Mouse (Mus musculus): ENCODE measurements around the gene Ly6g5b. TPM values are rescaled to one million over a fixed set of nuclear protein-coding genes. Genes with fewer than 3 reads are reported as not detected.

Gene Ly6g5b
- polyA plus RNA-seq, 1 experiment, result 0.28 TPM

DNA sequence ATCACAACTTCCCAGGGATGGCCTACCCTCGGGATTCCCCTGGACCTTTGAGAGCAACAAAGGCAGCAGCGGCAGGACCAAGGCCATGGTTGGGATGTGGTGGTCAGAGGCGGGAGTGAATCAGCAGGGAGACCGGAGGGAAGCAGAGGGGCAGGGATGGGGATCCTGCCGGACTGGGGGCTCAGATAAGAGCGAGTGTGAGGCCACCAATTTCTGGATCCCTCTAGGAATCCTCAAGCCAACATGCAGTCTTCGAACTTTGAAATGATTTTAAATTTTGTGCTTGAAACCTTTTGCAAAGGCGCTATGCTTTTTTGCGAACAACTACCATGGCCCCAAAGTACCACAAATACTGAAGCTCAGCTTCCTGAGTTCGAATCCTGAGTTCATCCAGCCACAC is 49.1 kb downstream of the Ly6g5b start, which contains the start of gene Mpig6b:
Gene Mpig6b (minus strand): TSS at position 101 of the 400 bp plus-strand sequence.
- Histone ChIP-seq H3K27me3 (ENCODE audit: control insufficient read depth, insufficient read depth, insufficient read length) (peaks cover 3% of the 10 kb centered on the region), H3ac (ENCODE audit: control insufficient read depth, insufficient read length, low read depth) (no peak within 1 kb of the TSS), H3K4me3 (ENCODE audit: insufficient read depth, poor library complexity, severe bottlenecking) (no peak within 1 kb of the TSS), H3K79me3 (ENCODE audit: low read depth) (no peaks in the 10 kb centered on the region), H3K36me3 (ENCODE audit: control insufficient read depth, insufficient read depth) (peaks cover 7% of the 10 kb centered on the region), H3K79me2 (ENCODE audit: control insufficient read depth, insufficient read depth) (no peaks in the 10 kb centered on the region)
- TF ChIP-seq USF1 (IDR thresholded peaks at IDR 0.05; ENCODE audit: low read depth) (no peak), MYOG (IDR thresholded peaks at IDR 0.05; ENCODE audit: control insufficient read depth, extremely low read depth, insufficient read length) (no peak), MAX (IDR thresholded peaks at IDR 0.05) (no peak), MYOD1 (IDR thresholded peaks at IDR 0.05; ENCODE audit: control insufficient read depth, insufficient read length, low read depth) (no peak), CEBPB (IDR thresholded peaks at IDR 0.05; ENCODE audit: low read depth) (no peak), FOSL1 (IDR thresholded peaks at IDR 0.05; ENCODE audit: insufficient read depth, low read length, poor library complexity, severe bottlenecking) (no peak), CTCF (IDR thresholded peaks at IDR 0.05; ENCODE audit: control insufficient read depth, insufficient read depth, insufficient read length) (no peak)

DNA sequence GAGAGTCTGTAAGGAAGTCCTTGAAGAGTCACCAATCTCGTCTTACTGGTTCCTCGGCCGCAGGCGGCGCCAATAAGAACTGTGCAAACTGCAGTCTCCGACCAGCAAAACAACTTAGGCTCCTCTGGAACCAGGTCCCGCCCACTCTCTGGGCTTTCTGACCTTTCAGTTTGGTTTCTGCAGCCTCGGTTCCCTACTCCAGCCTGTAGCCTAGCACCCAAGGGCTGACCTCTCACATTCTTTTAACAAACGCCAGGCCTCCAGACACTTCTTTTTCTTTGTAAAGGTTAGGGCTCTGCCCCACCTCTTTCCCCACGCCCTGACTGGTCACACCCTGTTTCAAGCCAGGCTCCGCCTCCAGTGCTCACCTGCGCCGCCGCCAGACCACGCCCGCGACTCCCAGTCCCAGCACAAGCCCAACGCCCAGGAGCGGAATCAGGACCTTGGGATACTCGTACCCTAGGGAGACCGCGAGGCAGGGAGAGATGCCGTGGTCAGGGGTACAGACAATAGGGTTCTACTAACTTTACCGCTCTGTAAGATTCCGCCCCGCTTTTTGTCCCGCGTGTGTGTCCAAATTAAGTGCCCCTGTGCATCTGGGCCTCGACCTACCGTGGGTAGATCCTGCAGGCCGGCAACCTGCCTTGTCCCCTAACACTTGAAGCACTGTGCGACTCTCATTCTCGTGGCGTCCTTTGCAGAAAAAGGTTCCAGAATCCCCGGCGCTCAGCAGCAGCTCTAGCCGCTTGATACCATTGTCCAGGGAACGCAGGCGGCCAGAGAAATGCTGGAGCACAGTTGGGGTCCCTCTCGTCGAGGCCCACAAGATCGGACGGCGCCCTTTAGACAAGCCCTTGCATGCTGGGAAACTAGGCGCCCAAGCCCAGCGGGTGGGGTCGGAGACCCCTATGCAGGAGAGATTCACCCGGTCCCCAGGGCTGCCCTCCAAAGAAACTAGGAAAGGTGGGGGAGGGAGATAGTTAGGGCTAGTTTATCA is 50.0 kb downstream of the Ly6g5b start, which contains the start of gene Ly6g6c:
Gene Ly6g6c (plus strand): TSS at position 438 of the 997 bp plus-strand sequence.
- peaks cover 16% of the 10 kb centered on the region for H3K36me3 ChIP-seq (ENCODE audit: control insufficient read depth, insufficient read depth)
- H3K4me3 ChIP-seq (ENCODE audit: insufficient read depth, poor library complexity, severe bottlenecking), result no peak within 1 kb of the TSS
- H3K79me3 ChIP-seq (ENCODE audit: low read depth), result no peaks in the 10 kb centered on the region
- H3K27me3 ChIP-seq (ENCODE audit: control insufficient read depth, insufficient read depth, insufficient read length), result no peaks in the 10 kb centered on the region
- no peaks in the 10 kb centered on the region for H3K79me2 ChIP-seq (ENCODE audit: control insufficient read depth, insufficient read depth)
- no peak for TF ChIP-seq USF1 (IDR thresholded peaks at IDR 0.05; ENCODE audit: low read depth)
- TF ChIP-seq MAX (IDR thresholded peaks at IDR 0.05), result no peak
- no peak for TF ChIP-seq MYOG (IDR thresholded peaks at IDR 0.05; ENCODE audit: control insufficient read depth, extremely low read depth, insufficient read length)
- no peak for TF ChIP-seq CTCF (IDR thresholded peaks at IDR 0.05; ENCODE audit: control insufficient read depth, insufficient read depth, insufficient read length)
- no peak for TF ChIP-seq FOSL1 (IDR thresholded peaks at IDR 0.05; ENCODE audit: insufficient read depth, low read length, poor library complexity, severe bottlenecking)
- no peak for TF ChIP-seq MYOD1 (IDR thresholded peaks at IDR 0.05; ENCODE audit: control insufficient read depth, insufficient read length, low read depth)
- TF ChIP-seq CEBPB (IDR thresholded peaks at IDR 0.05; ENCODE audit: low read depth), result no peak
- H3ac ChIP-seq (ENCODE audit: control insufficient read depth, insufficient read length, low read depth), result no peak within 1 kb of the TSS

DNA sequence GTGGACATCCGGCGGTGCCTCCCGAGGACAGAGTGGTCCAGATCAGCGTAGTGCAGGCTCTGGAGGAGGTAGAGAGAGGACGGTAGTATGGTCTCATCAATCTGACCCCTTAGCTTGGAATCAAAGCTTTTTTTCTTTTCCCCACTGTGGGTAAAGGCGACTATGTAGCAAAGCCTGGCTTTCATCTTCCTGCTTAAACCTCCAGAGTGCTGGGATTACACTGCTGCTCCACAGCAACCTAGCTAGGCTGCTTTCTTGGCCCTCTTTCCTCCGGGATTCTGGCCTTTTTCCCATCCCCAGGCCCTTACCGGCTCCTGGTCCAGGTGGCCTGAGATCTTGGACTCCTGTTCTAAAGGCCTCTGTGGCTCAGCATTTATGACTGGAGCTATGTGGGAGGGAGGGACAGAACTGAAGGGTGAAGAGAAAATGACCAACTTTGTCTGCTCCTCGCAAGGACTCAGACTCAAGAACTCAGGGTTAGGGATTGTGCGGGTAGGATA is 50.8 kb downstream of the Ly6g5b start:
- H3K27me3 ChIP-seq (ENCODE audit: control insufficient read depth, insufficient read depth, insufficient read length), result no peaks in the 10 kb centered on the region

More for the DNA sequence above, 50.8 kb downstream of the Ly6g5b start:
- Histone ChIP-seq H3K79me2 (ENCODE audit: control insufficient read depth, insufficient read depth) (no peaks in the 10 kb centered on the region), H3K4me3 (ENCODE audit: insufficient read depth, poor library complexity, severe bottlenecking) (no peak overlapping the region), H3ac (ENCODE audit: control insufficient read depth, insufficient read length, low read depth) (no peak overlapping the region), H3K36me3 (ENCODE audit: control insufficient read depth, insufficient read depth) (peaks cover 17% of the 10 kb centered on the region), H3K79me3 (ENCODE audit: low read depth) (no peaks in the 10 kb centered on the region)
- TF ChIP-seq USF1 (IDR thresholded peaks at IDR 0.05; ENCODE audit: low read depth), result no peak
- TF ChIP-seq MAX (IDR thresholded peaks at IDR 0.05), result no peak
- TF ChIP-seq MYOG (IDR thresholded peaks at IDR 0.05; ENCODE audit: control insufficient read depth, extremely low read depth, insufficient read length), result no peak
- TF ChIP-seq CTCF (IDR thresholded peaks at IDR 0.05; ENCODE audit: control insufficient read depth, insufficient read depth, insufficient read length), result no peak
- TF ChIP-seq MYOD1 (IDR thresholded peaks at IDR 0.05; ENCODE audit: control insufficient read depth, insufficient read length, low read depth), result no peak
- no peak for TF ChIP-seq FOSL1 (IDR thresholded peaks at IDR 0.05; ENCODE audit: insufficient read depth, low read length, poor library complexity, severe bottlenecking)
- no peak for TF ChIP-seq CEBPB (IDR thresholded peaks at IDR 0.05; ENCODE audit: low read depth)

Other genes with a start within 250 kb of the Ly6g5b start
- 15.2 TPM for gene Zbtb12, start 235.9 kb downstream of the Ly6g5b start, polyA plus RNA-seq (2012; fragmentation: generic; extraction: Trizol)
- gene Gm20547, start 233.4 kb downstream of the Ly6g5b start, polyA plus RNA-seq (2012; fragmentation: generic; extraction: Trizol), result not detected
- gene C2, start 217.2 kb downstream of the Ly6g5b start, polyA plus RNA-seq (2012; fragmentation: generic; extraction: Trizol), result 0.32 TPM
- gene Ehmt2, start 217.0 kb downstream of the Ly6g5b start, polyA plus RNA-seq (2012; fragmentation: generic; extraction: Trizol), result 106 TPM
- gene Slc44a4, start 201.0 kb downstream of the Ly6g5b start, polyA plus RNA-seq (2012; fragmentation: generic; extraction: Trizol), result 0.06 TPM
- 11.7 TPM for gene Neu1, start 184.2 kb downstream of the Ly6g5b start, polyA plus RNA-seq (2012; fragmentation: generic; extraction: Trizol)
- 22.6 TPM for gene Hspa1b, start 156.2 kb downstream of the Ly6g5b start, polyA plus RNA-seq (2012; fragmentation: generic; extraction: Trizol)
- gene Gm20481, start 145.5 kb downstream of the Ly6g5b start, polyA plus RNA-seq (2012; fragmentation: generic; extraction: Trizol), result not detected
- 1.8 TPM for gene Hspa1a, start 143.3 kb downstream of the Ly6g5b start, polyA plus RNA-seq (2012; fragmentation: generic; extraction: Trizol)
- 0.99 TPM for gene Hspa1l, start 142.7 kb downstream of the Ly6g5b start, polyA plus RNA-seq (2012; fragmentation: generic; extraction: Trizol)
- gene Lsm2, start 133.6 kb downstream of the Ly6g5b start, polyA plus RNA-seq (2012; fragmentation: generic; extraction: Trizol), result 133 TPM
- 214 TPM for gene Vars, start 114.4 kb downstream of the Ly6g5b start, polyA plus RNA-seq (2012; fragmentation: generic; extraction: Trizol)
- 0.07 TPM for gene Vwa7, start 98.8 kb downstream of the Ly6g5b start, polyA plus RNA-seq (2012; fragmentation: generic; extraction: Trizol)
- gene Sapcd1, start 87.4 kb downstream of the Ly6g5b start, polyA plus RNA-seq (2012; fragmentation: generic; extraction: Trizol), result 0.23 TPM
- gene Msh5, start 68.7 kb downstream of the Ly6g5b start, polyA plus RNA-seq (2012; fragmentation: generic; extraction: Trizol), result 0.76 TPM
- gene Clic1, start 65.5 kb downstream of the Ly6g5b start, polyA plus RNA-seq (2012; fragmentation: generic; extraction: Trizol), result 509 TPM
- 129 TPM for gene Ddah2, start 56.4 kb downstream of the Ly6g5b start, polyA plus RNA-seq (2012; fragmentation: generic; extraction: Trizol)
- gene Ly6g6c, start 50.0 kb downstream of the Ly6g5b start, polyA plus RNA-seq (2012; fragmentation: generic; extraction: Trizol), result 0.12 TPM
- gene Mpig6b, start 49.2 kb downstream of the Ly6g5b start, polyA plus RNA-seq (2012; fragmentation: generic; extraction: Trizol), result 0.04 TPM
- gene Ly6g6e, start 38.5 kb downstream of the Ly6g5b start, polyA plus RNA-seq (2012; fragmentation: generic; extraction: Trizol), result not detected
- not detected for gene Ly6g6d, start 37.4 kb downstream of the Ly6g5b start, polyA plus RNA-seq (2012; fragmentation: generic; extraction: Trizol)
- not detected for gene Ly6g6f, start 29.8 kb downstream of the Ly6g5b start, polyA plus RNA-seq (2012; fragmentation: generic; extraction: Trizol)
- 54.0 TPM for gene Abhd16a, start 26.2 kb downstream of the Ly6g5b start, polyA plus RNA-seq (2012; fragmentation: generic; extraction: Trizol)
- gene Ly6g5c, start 7.1 kb downstream of the Ly6g5b start, polyA plus RNA-seq (2012; fragmentation: generic; extraction: Trizol), result not detected
- gene Gpank1, start 6.0 kb upstream of the Ly6g5b start, polyA plus RNA-seq (2012; fragmentation: generic; extraction: Trizol), result 25.8 TPM
- gene Csnk2b, start 6.6 kb upstream of the Ly6g5b start, polyA plus RNA-seq (2012; fragmentation: generic; extraction: Trizol), result 300 TPM
- 13.0 TPM for gene D17H6S53E, start 10.9 kb upstream of the Ly6g5b start, polyA plus RNA-seq (2012; fragmentation: generic; extraction: Trizol)
- gene Apom, start 16.6 kb upstream of the Ly6g5b start, polyA plus RNA-seq (2012; fragmentation: generic; extraction: Trizol), result 0.20 TPM
- gene Bag6, start 19.8 kb upstream of the Ly6g5b start, polyA plus RNA-seq (2012; fragmentation: generic; extraction: Trizol), result 202 TPM
- 183 TPM for gene Prrc2a, start 49.5 kb upstream of the Ly6g5b start, polyA plus RNA-seq (2012; fragmentation: generic; extraction: Trizol)
- not detected for gene Aif1, start 60.6 kb upstream of the Ly6g5b start, polyA plus RNA-seq (2012; fragmentation: generic; extraction: Trizol)
- gene Lst1, start 73.0 kb upstream of the Ly6g5b start, polyA plus RNA-seq (2012; fragmentation: generic; extraction: Trizol), result 0.92 TPM
- not detected for gene Ltb, start 79.0 kb upstream of the Ly6g5b start, polyA plus RNA-seq (2012; fragmentation: generic; extraction: Trizol)
- not detected for gene Tnf, start 86.6 kb upstream of the Ly6g5b start, polyA plus RNA-seq (2012; fragmentation: generic; extraction: Trizol)
- 0.07 TPM for gene Lta, start 89.9 kb upstream of the Ly6g5b start, polyA plus RNA-seq (2012; fragmentation: generic; extraction: Trizol)
- gene Gm16181, start 105.4 kb upstream of the Ly6g5b start, polyA plus RNA-seq (2012; fragmentation: generic; extraction: Trizol), result not detected
- 1.4 TPM for gene Atp6v1g2, start 118.2 kb upstream of the Ly6g5b start, polyA plus RNA-seq (2012; fragmentation: generic; extraction: Trizol)
- gene Nfkbil1, start 120.4 kb upstream of the Ly6g5b start, polyA plus RNA-seq (2012; fragmentation: generic; extraction: Trizol), result 20.1 TPM
- gene Ddx39b, start 126.3 kb upstream of the Ly6g5b start, polyA plus RNA-seq (2012; fragmentation: generic; extraction: Trizol), result 330 TPM
- gene H2-D1, start 147.3 kb upstream of the Ly6g5b start, polyA plus RNA-seq (2012; fragmentation: generic; extraction: Trizol), result 23.5 TPM
- gene H2-Q1, start 205.0 kb upstream of the Ly6g5b start, polyA plus RNA-seq (2012; fragmentation: generic; extraction: Trizol), result 3.3 TPM
- 0.11 TPM for gene H2-Q2, start 226.8 kb upstream of the Ly6g5b start, polyA plus RNA-seq (2012; fragmentation: generic; extraction: Trizol)

Measured in C2C12 (cell line).